Mouse (Mus musculus) ES-E14 (cell line): Measurements from ENCODE around the gene Pkib.

Experiments used
- MAFK ChIP-seq: IDR thresholded peaks from 2 replicates; pipeline ENCODE4 v1.6.1; 2014; ENCODE audit warnings: mild to moderate bottlenecking, low read depth, low read length, inconsistent platforms; ENCODE audit not compliant: insufficient read depth
- ZNF384 ChIP-seq: IDR thresholded peaks from 2 replicates; pipeline ENCODE4 v1.6.1; 2012; ENCODE audit warnings: low read depth, low read length, inconsistent platforms

DNA sequence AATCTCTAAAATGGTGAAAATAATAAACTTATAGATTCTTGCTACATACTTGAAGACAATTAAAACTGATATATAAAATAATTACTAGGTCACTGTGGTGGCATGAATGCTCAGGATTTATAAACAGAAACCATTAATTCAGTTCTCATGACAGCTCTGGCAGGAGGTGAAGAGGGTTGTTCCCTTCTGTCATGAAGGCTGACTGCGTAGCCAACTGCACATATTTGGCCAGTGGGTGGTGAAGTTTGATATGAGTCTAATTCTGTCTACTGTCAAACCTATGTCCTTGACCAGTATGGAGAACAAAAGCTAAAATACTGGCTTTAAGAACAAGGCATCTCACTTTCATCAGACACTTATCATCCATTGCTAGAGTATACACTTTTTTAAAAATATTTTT, 21.5 kb downstream of the Pkib start:
- TF ChIP-seq ZNF384 (no peak), MAFK (no peak)
